Mouse (Mus musculus) midbrain, postnatal 0 days (tissue): ENCODE measurements around the gene Ndufs8. TPM values are rescaled to one million over a fixed set of nuclear protein-coding genes. Genes with fewer than 3 reads are reported as not detected.

ENCODE experiments used
- ATAC-seq: fragments of 200-750 bp; cut with Nextera tagmentation; 2 replicates; pipeline ENCODE4 v1.8.0; 2017; ENCODE audit warnings: moderate number of reproducible peaks, mild to moderate bottlenecking, moderate TSS enrichment, moderate library complexity; ENCODE audit not compliant: low FRiP score
- DNase-seq: peaks from one replicate; pipeline ENCODE4 v3.0.0-alpha.2; 2015; ENCODE audit warnings: low spot score
- H3K27ac ChIP-seq: fragments of 300-500 bp; sonication (generic); 2 replicates; pipeline ENCODE4 v1.5.1; 2014; ENCODE audit warnings: low read depth, mild to moderate bottlenecking, low read length, mixed read lengths
- H3K27me3 ChIP-seq: fragments of 300-500 bp; sonication (generic); 2 replicates; pipeline ENCODE4 v1.6.1; 2014; ENCODE audit warnings: low read length, control low read depth, mixed read lengths; ENCODE audit not compliant: insufficient read depth
- H3K36me3 ChIP-seq: fragments of 300-500 bp; sonication (generic); 2 replicates; pipeline ENCODE4 v1.6.1; 2014; ENCODE audit warnings: low read length, control low read depth, mixed read lengths; ENCODE audit not compliant: insufficient read depth
- H3K4me1 ChIP-seq: fragments of 300-500 bp; sonication (generic); 2 replicates; pipeline ENCODE4 v1.6.1; 2014; ENCODE audit warnings: mild to moderate bottlenecking, control low read depth, antibody characterized with exemption, low read length, mixed read lengths; ENCODE audit not compliant: insufficient read depth
- H3K4me2 ChIP-seq: fragments of 300-500 bp; sonication (generic); 2 replicates; pipeline ENCODE4 v1.6.1; 2014; ENCODE audit warnings: low read depth, mild to moderate bottlenecking, low read length, mixed read lengths; ENCODE audit not compliant: poor library complexity, severe bottlenecking
- H3K4me3 ChIP-seq: fragments of 300-500 bp; sonication (generic); 2 replicates; pipeline ENCODE4 v1.5.1; 2014; ENCODE audit warnings: low read depth, mild to moderate bottlenecking, low read length, moderate library complexity
- H3K9ac ChIP-seq: fragments of 300-500 bp; sonication (generic); replicated peaks from 2 replicates; pipeline ENCODE4 v1.6.1; 2014; ENCODE audit warnings: mild to moderate bottlenecking, low read length, moderate library complexity, mixed read lengths; ENCODE audit not compliant: poor library complexity, severe bottlenecking
- H3K9me3 ChIP-seq: fragments of 300-500 bp; sonication (generic); 2 replicates; pipeline ENCODE4 v1.6.1; 2016; ENCODE audit warnings: low read length, control low read depth
- CTCF ChIP-seq: IDR thresholded peaks from 2 replicates; pipeline ENCODE4 v1.5.1; 2016; ENCODE audit warnings: antibody characterized with exemption, mild to moderate bottlenecking
- WGBS: fragments of 180-500 bp; shearing (Covaris S2); extraction: QIAGEN DNeasy Blood & Tissue Kit; methylation state at CpG from one replicate; pipeline ENCODE4 v1.1.7; 2014; 5-methylcytosine and 5-hydroxymethylcytosine counted together
- polyA plus RNA-seq: library from polyadenylated mRNA; unstranded; fragments of >200 nt; fragmentation: Nextera tagmentation; extraction: Ambion mirVana; gene quantifications from 2 replicates; pipeline ENCODE4 v1.2.1, GENCODE M21; 2015
- total RNA-seq: library from RNA; depleted of rRNA; stranded (reverse); fragments of >200 nt; gene quantifications from 2 replicates; pipeline ENCODE4 v1.2.3, GENCODE M21; 2014

The Ndufs8 gene
- total and polyA plus RNA-seq, 2 experiments from 2014 or later = 197 to 292 TPM

GRCm38 (mm10) chr19:3924868-3925267, 12.3 kb upstream of the Ndufs8 start:
- no peaks in the 10 kb centered on the region for H3K4me1 ChIP-seq
- TF ChIP-seq CTCF = no peak
- no peaks in the 10 kb centered on the region for H3K27me3 ChIP-seq
- no peak overlapping the region for H3K27ac ChIP-seq
- no peaks in the 10 kb centered on the region for H3K36me3 ChIP-seq
- no peak overlapping the region for H3K4me2 ChIP-seq
- WGBS = 93% methylated on average over 7 of the region's 7 CpGs
- H3K9ac ChIP-seq = no peak overlapping the region
- ATAC-seq (no peak), DNase-seq (no peak)
- H3K4me3 ChIP-seq = no peak overlapping the region
- H3K9me3 ChIP-seq = no peaks in the 10 kb centered on the region

GRCm38 (mm10) chr19:3924190-3924589, 11.6 kb upstream of the Ndufs8 start:
- H3K4me3 ChIP-seq = no peak overlapping the region
- H3K36me3 ChIP-seq = no peaks in the 10 kb centered on the region
- WGBS = 78% methylated on average over 8 of the region's 8 CpGs
- TF ChIP-seq CTCF = no peak
- no peak for DNase-seq
- ATAC-seq = no peak
- H3K9me3 ChIP-seq = no peaks in the 10 kb centered on the region
- H3K27me3 ChIP-seq = no peaks in the 10 kb centered on the region
- H3K9ac ChIP-seq = no peak overlapping the region
- H3K4me1 ChIP-seq = no peaks in the 10 kb centered on the region
- no peak overlapping the region for H3K4me2 ChIP-seq
- no peak overlapping the region for H3K27ac ChIP-seq

GRCm38 (mm10) chr19:3923586-3923985, 11.0 kb upstream of the Ndufs8 start:
- Histone ChIP-seq H3K4me1 (no peaks in the 10 kb centered on the region), H3K27ac (no peak overlapping the region), H3K9ac (no peak overlapping the region), H3K36me3 (no peaks in the 10 kb centered on the region), H3K4me2 (no peak overlapping the region), H3K4me3 (no peak overlapping the region), H3K9me3 (no peaks in the 10 kb centered on the region), H3K27me3 (no peaks in the 10 kb centered on the region)
- ATAC-seq (0 out of 2 replicates have a peak, but pooled peaks have one; percentile 13), DNase-seq (no peak)
- TF ChIP-seq CTCF = no peak
- 58% methylated on average over 13 of the region's 13 CpGs for WGBS

GRCm38 (mm10) chr19:3922661-3923371, 10.2 kb upstream of the Ndufs8 start:
- no peak overlapping the region for H3K4me3 ChIP-seq
- no peak for TF ChIP-seq CTCF
- DNase-seq = no peak
- no peaks in the 10 kb centered on the region for H3K9me3 ChIP-seq
- WGBS = 58% methylated on average over 10 of the region's 10 CpGs
- H3K4me1 ChIP-seq = no peaks in the 10 kb centered on the region
- H3K4me2 ChIP-seq = no peak overlapping the region
- no peak overlapping the region for H3K27ac ChIP-seq
- H3K36me3 ChIP-seq = no peaks in the 10 kb centered on the region
- no peak for ATAC-seq
- no peak overlapping the region for H3K9ac ChIP-seq
- no peaks in the 10 kb centered on the region for H3K27me3 ChIP-seq

GRCm38 (mm10) chr19:3919928-3920327, 7.4 kb upstream of the Ndufs8 start:
- H3K27me3 ChIP-seq = no peaks in the 10 kb centered on the region
- no peak for DNase-seq
- no peak overlapping the region for H3K4me3 ChIP-seq
- no peak overlapping the region for H3K27ac ChIP-seq
- H3K4me1 ChIP-seq = no peaks in the 10 kb centered on the region
- H3K36me3 ChIP-seq = no peaks in the 10 kb centered on the region
- H3K9me3 ChIP-seq = no peaks in the 10 kb centered on the region
- no peak for ATAC-seq
- H3K4me2 ChIP-seq = no peak overlapping the region
- TF ChIP-seq CTCF = no peak
- no peak overlapping the region for H3K9ac ChIP-seq

- ATAC-seq = no peak
- no peaks in the 10 kb centered on the region for H3K36me3 ChIP-seq
- peaks cover 8% of the 10 kb centered on the region; the same call in 1 of the 2 replicates for H3K4me1 ChIP-seq
- TF ChIP-seq CTCF = no peak
- DNase-seq = no peak
- no peaks in the 10 kb centered on the region for H3K9me3 ChIP-seq
- H3K4me3 ChIP-seq = no peak overlapping the region
- WGBS = 77% methylated on average over 11 of the region's 11 CpGs
- H3K9ac ChIP-seq = no peak overlapping the region
- H3K4me2 ChIP-seq = no peak overlapping the region
- H3K27me3 ChIP-seq = no peaks in the 10 kb centered on the region
- no peak overlapping the region for H3K27ac ChIP-seq
Observed at GRCm38 (mm10) chr19:3916727-3917126, 4.2 kb upstream of the Ndufs8 start.
